Comparison of ENCODE assay signal across 8 mouse cellular contexts in the genomic region with DNA sequence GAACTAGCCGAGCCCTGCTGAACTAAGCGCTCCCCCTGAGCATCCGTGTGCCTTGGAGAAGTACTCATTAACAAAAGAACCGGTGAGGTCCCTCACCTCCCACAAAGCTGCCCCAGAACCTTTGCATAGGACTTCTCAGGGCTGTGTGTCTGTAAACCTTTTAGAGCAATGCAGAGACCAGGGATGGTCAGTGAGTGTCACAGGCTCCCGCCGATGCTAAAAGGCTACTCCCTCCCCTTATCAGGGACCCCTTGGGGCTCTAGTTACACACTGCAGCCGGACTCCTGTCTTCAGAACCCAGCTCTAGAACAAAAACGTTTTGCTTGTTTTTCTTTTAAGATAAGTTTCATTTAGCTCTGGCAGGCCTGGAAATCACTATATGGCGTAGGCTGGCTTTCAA. TPM values are rescaled to one million over a fixed set of nuclear protein-coding genes. Genes with fewer than 3 reads are reported as not detected.
A peak's percentile ranks its signal among the peaks of the same experiment; 100 is the strongest.
DNase-seq lines count a peak whose midpoint lies in the region; ATAC-seq and TF ChIP-seq lines count a peak whose summit lies in the region.

No protein-coding gene starts in this region.

- peak overlapping the region; percentile 49 for H3K27ac ChIP-seq in heart, postnatal 0 days (ENCODE audit: low read depth)
- H3K27ac ChIP-seq in intestine, embryonic 15.5 days: no peak overlapping the region
- H3K27ac ChIP-seq in midbrain, embryonic 16.5 days (ENCODE audit: low read length): no peak overlapping the region

- TF ChIP-seq EP300 in heart, postnatal 0 days (IDR thresholded peaks at IDR 0.05; ENCODE audit: low read depth): no peak

- intact Hi-C loops in heart, postnatal 36 days (cut with DNase I): no loop called here

- peak overlapping the region; percentile 79; the same call in 1 of the 2 replicates for H3K4me3 ChIP-seq in heart, postnatal 0 days (ENCODE audit: low read depth, low read length)
- H3K4me3 ChIP-seq in intestine, embryonic 15.5 days (replicated peaks): peak overlapping the region; percentile 80
- H3K4me3 ChIP-seq in midbrain, embryonic 16.5 days (ENCODE audit: low read depth, low read length): peak overlapping the region; percentile 85

- H3K4me1 ChIP-seq in heart, postnatal 0 days (ENCODE audit: control insufficient read depth, insufficient read depth): peaks cover 4% of the 10 kb centered on the region
- peaks cover 8% of the 10 kb centered on the region; the same call in 1 of the 2 replicates for H3K4me1 ChIP-seq in intestine, embryonic 15.5 days (replicated peaks)
- peaks cover 17% of the 10 kb centered on the region for H3K4me1 ChIP-seq in midbrain, embryonic 16.5 days (ENCODE audit: control insufficient read depth, insufficient read depth, low read length)

- 13% methylated on average over 9 of the region's 9 CpGs for WGBS in heart, postnatal 0 days
- whole genome bisulfite sequencing in intestine, embryonic 15.5 days: 15% methylated on average over 9 of the region's 9 CpGs
- 26% methylated on average over 9 of the region's 9 CpGs for whole genome bisulfite sequencing in midbrain, embryonic 16.5 days

- peak overlapping the region; percentile 50 for H3K4me2 ChIP-seq in heart, postnatal 0 days (ENCODE audit: low read depth, low read length)
- H3K4me2 ChIP-seq in intestine, embryonic 15.5 days (replicated peaks): peak overlapping the region; percentile 65
- H3K4me2 ChIP-seq in midbrain, embryonic 16.5 days (ENCODE audit: low read length): peak overlapping the region; percentile 55

- 0 out of 2 replicates have a peak, but pooled peaks have one; percentile 2 for ATAC-seq in heart, postnatal 0 days (ENCODE audit: insufficient read depth, low read depth)
- ATAC-seq in common myeloid progenitor, adult 5-6 weeks (replicated peaks; ENCODE audit: low read depth, poor library complexity, severe bottlenecking): peak; percentile 9; the same call in 1 of the 2 replicates
- ATAC-seq in intestine, embryonic 15.5 days: peak; percentile 48
- ATAC-seq in midbrain, embryonic 16.5 days: peak; percentile 49

- H3K36me3 ChIP-seq in heart, postnatal 0 days (replicated peaks; ENCODE audit: control insufficient read depth, insufficient read depth, low read length): peaks cover 31% of the 10 kb centered on the region
- peaks cover 15% of the 10 kb centered on the region for H3K36me3 ChIP-seq in intestine, embryonic 15.5 days
- H3K36me3 ChIP-seq in midbrain, embryonic 16.5 days (ENCODE audit: control insufficient read depth, insufficient read depth, low read length): peaks cover 13% of the 10 kb centered on the region

- H3K9ac ChIP-seq in heart, postnatal 0 days (replicated peaks; ENCODE audit: low read depth, low read length): 0 out of 2 replicates have a peak overlapping the region, but pooled peaks have one; percentile 38
- H3K9ac ChIP-seq in intestine, embryonic 15.5 days: peak overlapping the region; percentile 44
- H3K9ac ChIP-seq in midbrain, embryonic 16.5 days (ENCODE audit: low read depth, low read length): 0 out of 2 replicates have a peak overlapping the region, but pooled peaks have one; percentile 38

- no peak for TF ChIP-seq CTCF in heart, postnatal 0 days (IDR thresholded peaks at IDR 0.05; ENCODE audit: low read depth)

- no peaks in the 10 kb centered on the region for H3K9me3 ChIP-seq in heart, postnatal 0 days (replicated peaks; ENCODE audit: control insufficient read depth, low read length)
- no peaks in the 10 kb centered on the region for H3K9me3 ChIP-seq in intestine, embryonic 15.5 days
- no peaks in the 10 kb centered on the region for H3K9me3 ChIP-seq in midbrain, embryonic 16.5 days (replicated peaks; ENCODE audit: control insufficient read depth, low read length, poor library complexity, severe bottlenecking)

- no peak for DNase-seq in heart, postnatal 0 days (ENCODE audit: low spot score)
- no peak for DNase-seq in heart, postnatal 36 days
- no peak for DNase-seq in right cerebral cortex, postnatal 25 days
- no peak for DNase-seq in right cerebral cortex, postnatal 10 days (ENCODE audit: low spot score in 2 of 2)
- no peak for DNase-seq in frontal cortex, postnatal 36 days (ENCODE audit: low spot score in 2 of 2)

- no peaks in the 10 kb centered on the region for H3K27me3 ChIP-seq in heart, postnatal 0 days (ENCODE audit: control insufficient read depth, insufficient read depth, low read length)
- no peaks in the 10 kb centered on the region for H3K27me3 ChIP-seq in intestine, embryonic 15.5 days (replicated peaks)
- H3K27me3 ChIP-seq in midbrain, embryonic 16.5 days (ENCODE audit: control insufficient read depth, insufficient read depth, low read depth, low read length): no peaks in the 10 kb centered on the region

RNA-seq across cellular contexts. Expression of a gene that starts 0.5 kb away (rescaled TPM):
- 910 and 941 TPM in 2 replicates for total RNA-seq in heart, postnatal 0 days (2014; rRNA removed; ENCODE audit: low replicate concordance)
- polyA plus RNA-seq in heart, postnatal 0 days (2015; fragmentation: Nextera tagmentation; extraction: Ambion mirVana): 1,083 and 1,090 TPM in 2 replicates
- total RNA-seq in heart, postnatal 36 days (2021): 1,000 to 10,000 TPM; 1,111 to 1,164 TPM
- total RNA-seq in common myeloid progenitor, adult 5-6 weeks (2017): 199 and 200 TPM in 2 replicates
- polyA plus RNA-seq in intestine, embryonic 15.5 days (2015; fragmentation: Nextera tagmentation; extraction: Ambion mirVana): 241 and 274 TPM in 2 replicates
- polyA plus RNA-seq in midbrain, embryonic 16.5 days (2015; fragmentation: Nextera tagmentation; extraction: Ambion mirVana): 234 and 247 TPM in 2 replicates

RNA-seq across cellular contexts. Expression of a gene that starts 10.0 kb away (rescaled TPM):
- total RNA-seq in heart, postnatal 0 days (2014; rRNA removed; ENCODE audit: low replicate concordance): 158 and 202 TPM in 2 replicates
- 114 and 116 TPM in 2 replicates for polyA plus RNA-seq in heart, postnatal 0 days (2015; fragmentation: Nextera tagmentation; extraction: Ambion mirVana)
- total RNA-seq in heart, postnatal 36 days (2021): 100 to 1,000 TPM; 174 to 196 TPM
- total RNA-seq in common myeloid progenitor, adult 5-6 weeks (2017): 0.41 and 3.6 TPM in 2 replicates
- polyA plus RNA-seq in intestine, embryonic 15.5 days (2015; fragmentation: Nextera tagmentation; extraction: Ambion mirVana): 2.8 and 3.8 TPM in 2 replicates
- polyA plus RNA-seq in midbrain, embryonic 16.5 days (2015; fragmentation: Nextera tagmentation; extraction: Ambion mirVana): 8.1 and 9.2 TPM in 2 replicates

RNA-seq across cellular contexts. Expression of a gene that starts 12.6 kb away (rescaled TPM):
- 4.0 and 7.0 TPM in 2 replicates for total RNA-seq in heart, postnatal 0 days (2014; rRNA removed; ENCODE audit: low replicate concordance)
- polyA plus RNA-seq in heart, postnatal 0 days (2015; fragmentation: Nextera tagmentation; extraction: Ambion mirVana): 3.6 and 4.0 TPM in 2 replicates
- total RNA-seq in heart, postnatal 36 days (2021): 1 to 10 TPM; 1.3 to 1.4 TPM
- total RNA-seq in common myeloid progenitor, adult 5-6 weeks (2017): 0.10 and 1.4 TPM in 2 replicates
- polyA plus RNA-seq in intestine, embryonic 15.5 days (2015; fragmentation: Nextera tagmentation; extraction: Ambion mirVana): 2.1 and 2.6 TPM in 2 replicates
- 6.4 and 6.6 TPM in 2 replicates for polyA plus RNA-seq in midbrain, embryonic 16.5 days (2015; fragmentation: Nextera tagmentation; extraction: Ambion mirVana)

RNA-seq across cellular contexts. Expression of a gene that starts 12.7 kb away (rescaled TPM):
- 110 and 175 TPM in 2 replicates for total RNA-seq in heart, postnatal 0 days (2014; rRNA removed; ENCODE audit: low replicate concordance)
- polyA plus RNA-seq in heart, postnatal 0 days (2015; fragmentation: Nextera tagmentation; extraction: Ambion mirVana): 131 and 138 TPM in 2 replicates
- total RNA-seq in heart, postnatal 36 days (2021): 100 to 1,000 TPM; 126 to 140 TPM
- total RNA-seq in common myeloid progenitor, adult 5-6 weeks (2017): 7.9 and 22.1 TPM in 2 replicates
- 33.8 and 35.9 TPM in 2 replicates for polyA plus RNA-seq in intestine, embryonic 15.5 days (2015; fragmentation: Nextera tagmentation; extraction: Ambion mirVana)
- 24.5 and 28.8 TPM in 2 replicates for polyA plus RNA-seq in midbrain, embryonic 16.5 days (2015; fragmentation: Nextera tagmentation; extraction: Ambion mirVana)

RNA-seq across cellular contexts. Expression of a gene that starts 20.5 kb away (rescaled TPM):
- not detected in 2 replicates for total RNA-seq in heart, postnatal 0 days (2014; rRNA removed; ENCODE audit: low replicate concordance)
- polyA plus RNA-seq in heart, postnatal 0 days (2015; fragmentation: Nextera tagmentation; extraction: Ambion mirVana): not detected in 2 replicates
- not detected for total RNA-seq in heart, postnatal 36 days (2021)
- total RNA-seq in common myeloid progenitor, adult 5-6 weeks (2017): not detected in 2 replicates
- polyA plus RNA-seq in intestine, embryonic 15.5 days (2015; fragmentation: Nextera tagmentation; extraction: Ambion mirVana): 0.35 and 0.38 TPM in 2 replicates
- not detected in 2 replicates for polyA plus RNA-seq in midbrain, embryonic 16.5 days (2015; fragmentation: Nextera tagmentation; extraction: Ambion mirVana)

Comparison
In these comparisons a context has a peak if more than half of its experiments do, and no peak if none do; other contexts are left out.
1. RNA of a gene that starts 10.0 kb away (total RNA-seq): 158 to 202 TPM in heart, postnatal 0 days and 174 to 196 TPM in heart, postnatal 36 days; 0.41 to 3.6 TPM in common myeloid progenitor, adult 5-6 weeks; every median in the first group is over 10 times any median in the second.
2. Peak in every context shown above with its lines, with median percentiles within 50 percentile points of each other: ATAC-seq, H3K4me2 ChIP-seq, H3K4me3 ChIP-seq and H3K9ac ChIP-seq.